Mouse (Mus musculus): Measurements from ENCODE around the gene Chd6. TPM values are rescaled to one million over a fixed set of nuclear protein-coding genes. Genes with fewer than 3 reads are reported as not detected.

Chd6 gene
- polyA plus RNA-seq, 1 experiment, result 5.1 TPM

GRCm38 (mm10) chr2:161049426-161049825, 59.4 kb downstream of the Chd6 start:
- no peak overlapping the region for H3K4me3 ChIP-seq
- peaks cover 21% of the 10 kb centered on the region for H3K36me3 ChIP-seq (ENCODE audit: control insufficient read depth, insufficient read depth)
- no peak overlapping the region for H3K4me2 ChIP-seq (ENCODE audit: low read depth)
- H3K79me2 ChIP-seq (ENCODE audit: control insufficient read depth, insufficient read depth), result no peaks in the 10 kb centered on the region
- TF ChIP-seq TCF3 (IDR thresholded peaks at IDR 0.05; ENCODE audit: insufficient read length, low read depth) (no peak), POLR2A (IDR thresholded peaks at IDR 0.05; ENCODE audit: insufficient read length, low read depth) (no peak), REST (IDR thresholded peaks at IDR 0.05; ENCODE audit: insufficient read depth, insufficient read length) (no peak), TCF12 (IDR thresholded peaks at IDR 0.05; ENCODE audit: insufficient read depth, poor library complexity, severe bottlenecking) (no peak)
- no peaks in the 10 kb centered on the region for H3K27me3 ChIP-seq (ENCODE audit: control insufficient read depth, insufficient read depth, insufficient read length)
- H3ac ChIP-seq (ENCODE audit: control insufficient read depth, insufficient read length), result no peak overlapping the region

GRCm38 (mm10) chr2:161044492-161045201, 64.2 kb downstream of the Chd6 start:
- H3K27me3 ChIP-seq (ENCODE audit: control insufficient read depth, insufficient read depth, insufficient read length), result no peaks in the 10 kb centered on the region
- no peak overlapping the region for H3K4me3 ChIP-seq
- H3K4me2 ChIP-seq (ENCODE audit: low read depth), result no peak overlapping the region
- H3K36me3 ChIP-seq (ENCODE audit: control insufficient read depth, insufficient read depth), result peaks cover 15% of the 10 kb centered on the region
- no peak for TF ChIP-seq TCF3 (IDR thresholded peaks at IDR 0.05; ENCODE audit: insufficient read length, low read depth)
- no peak overlapping the region for H3ac ChIP-seq (ENCODE audit: control insufficient read depth, insufficient read length)
- H3K79me2 ChIP-seq (ENCODE audit: control insufficient read depth, insufficient read depth), result no peaks in the 10 kb centered on the region

- TF ChIP-seq MYOG (IDR thresholded peaks at IDR 0.05; ENCODE audit: control insufficient read depth in 1 of 3, insufficient read depth in 1 of 3, insufficient read length in 2 of 3, low read depth in 2 of 3) (no peak), POLR2AphosphoS2 (IDR thresholded peaks at IDR 0.05; ENCODE audit: insufficient read length, low read depth) (no peak), REST (IDR thresholded peaks at IDR 0.05; ENCODE audit: insufficient read depth, insufficient read length) (no peak), USF1 (IDR thresholded peaks at IDR 0.05; ENCODE audit: low read depth) (no peak), MAX (IDR thresholded peaks at IDR 0.05; ENCODE audit: low read depth) (no peak), TCF3 (IDR thresholded peaks at IDR 0.05; ENCODE audit: insufficient read length, low read depth) (no peak), SRF (IDR thresholded peaks at IDR 0.05; ENCODE audit: control insufficient read depth, insufficient read length, low read depth) (no peak), CEBPB (IDR thresholded peaks at IDR 0.05; ENCODE audit: insufficient read depth, poor library complexity, severe bottlenecking) (no peak), E2F4 (IDR thresholded peaks at IDR 0.05; ENCODE audit: insufficient read depth) (no peak), TCF12 (IDR thresholded peaks at IDR 0.05; ENCODE audit: insufficient read depth, poor library complexity, severe bottlenecking) (no peak), POLR2A (IDR thresholded peaks at IDR 0.05; ENCODE audit: insufficient read length, low read depth) (no peak), MYOD1 (IDR thresholded peaks at IDR 0.05; ENCODE audit: control insufficient read depth in 1 of 3, insufficient read length in 2 of 3, low read depth in 2 of 3) (no peak)
- H3K27me3 ChIP-seq (ENCODE audit: control insufficient read depth, insufficient read depth, insufficient read length), result no peaks in the 10 kb centered on the region
- no peak overlapping the region for H3K4me2 ChIP-seq (ENCODE audit: low read depth)
- no peak overlapping the region for H3K4me3 ChIP-seq
- peaks cover 19% of the 10 kb centered on the region for H3K36me3 ChIP-seq (ENCODE audit: control insufficient read depth, insufficient read depth)
- no peak overlapping the region for H3ac ChIP-seq (ENCODE audit: control insufficient read depth, insufficient read length)
- H3K79me2 ChIP-seq (ENCODE audit: control insufficient read depth, insufficient read depth), result no peaks in the 10 kb centered on the region
Observed at GRCm38 (mm10) chr2:161042874-161043273, 66.0 kb downstream of the Chd6 start.

- no peaks in the 10 kb centered on the region for H3K79me2 ChIP-seq (ENCODE audit: control insufficient read depth, insufficient read depth)
- H3K4me3 ChIP-seq, result no peak overlapping the region
- H3K27me3 ChIP-seq (ENCODE audit: control insufficient read depth, insufficient read depth, insufficient read length), result no peaks in the 10 kb centered on the region
- TF ChIP-seq SRF (IDR thresholded peaks at IDR 0.05; ENCODE audit: control insufficient read depth, insufficient read length, low read depth) (no peak), MAX (IDR thresholded peaks at IDR 0.05; ENCODE audit: low read depth) (no peak), MYOD1 (IDR thresholded peaks at IDR 0.05; ENCODE audit: control insufficient read depth in 1 of 3, insufficient read length in 2 of 3, low read depth in 2 of 3) (no peak), TCF12 (IDR thresholded peaks at IDR 0.05; ENCODE audit: insufficient read depth, poor library complexity, severe bottlenecking) (no peak)
- H3K4me2 ChIP-seq (ENCODE audit: low read depth), result no peak overlapping the region
- no peak overlapping the region for H3ac ChIP-seq (ENCODE audit: control insufficient read depth, insufficient read length)
- peaks cover 19% of the 10 kb centered on the region for H3K36me3 ChIP-seq (ENCODE audit: control insufficient read depth, insufficient read depth)
Observed at GRCm38 (mm10) chr2:161040743-161041142, 68.1 kb downstream of the Chd6 start.

GRCm38 (mm10) chr2:161037766-161038165, 71.1 kb downstream of the Chd6 start:
- Histone ChIP-seq H3ac (ENCODE audit: control insufficient read depth, insufficient read length) (no peak overlapping the region), H3K27me3 (ENCODE audit: control insufficient read depth, insufficient read depth, insufficient read length) (no peaks in the 10 kb centered on the region), H3K4me2 (ENCODE audit: low read depth) (no peak overlapping the region), H3K36me3 (ENCODE audit: control insufficient read depth, insufficient read depth) (peaks cover 19% of the 10 kb centered on the region), H3K4me3 (no peak overlapping the region), H3K79me2 (ENCODE audit: control insufficient read depth, insufficient read depth) (no peaks in the 10 kb centered on the region)
- TF ChIP-seq MAX (IDR thresholded peaks at IDR 0.05; ENCODE audit: low read depth) (no peak), TCF12 (IDR thresholded peaks at IDR 0.05; ENCODE audit: insufficient read depth, poor library complexity, severe bottlenecking) (no peak), SRF (IDR thresholded peaks at IDR 0.05; ENCODE audit: control insufficient read depth, insufficient read length, low read depth) (no peak), CEBPB (IDR thresholded peaks at IDR 0.05; ENCODE audit: insufficient read depth, poor library complexity, severe bottlenecking) (no peak), POLR2AphosphoS2 (IDR thresholded peaks at IDR 0.05; ENCODE audit: insufficient read length, low read depth) (no peak), MYOD1 (IDR thresholded peaks at IDR 0.05; ENCODE audit: control insufficient read depth in 1 of 3, insufficient read length in 2 of 3, low read depth in 2 of 3) (no peak), E2F4 (IDR thresholded peaks at IDR 0.05; ENCODE audit: insufficient read depth) (no peak), POLR2A (IDR thresholded peaks at IDR 0.05; ENCODE audit: insufficient read length, low read depth) (no peak), USF1 (IDR thresholded peaks at IDR 0.05; ENCODE audit: low read depth) (no peak), REST (IDR thresholded peaks at IDR 0.05; ENCODE audit: insufficient read depth, insufficient read length) (no peak), TCF3 (IDR thresholded peaks at IDR 0.05; ENCODE audit: insufficient read length, low read depth) (no peak), MYOG (IDR thresholded peaks at IDR 0.05; ENCODE audit: control insufficient read depth in 1 of 3, insufficient read depth in 1 of 3, insufficient read length in 2 of 3, low read depth in 2 of 3) (no peak)
